Mouse (Mus musculus): ENCODE results near the gene Rec8.

The Rec8 gene

GRCm38 (mm10) chr14:55641291-55641690 is 23.5 kb downstream of the Rec8 start:
- no peak for DNase-seq (ENCODE audit: low spot score in 2 of 2)

- peak in 1 of 2 experiments; percentile 21 for DNase-seq (ENCODE audit: low spot score in 2 of 2)
These were observed 24.8 kb downstream of the Rec8 start for GRCm38 (mm10) chr14:55642679-55643059.

GRCm38 (mm10) chr14:55643060-55643907 is 25.4 kb downstream of the Rec8 start, which contains the start of gene Tm9sf1:
Tm9sf1 (minus strand) TSS chr14:55643806.
- peak; percentile 89 to 96 for DNase-seq (ENCODE audit: low spot score in 2 of 2)

GRCm38 (mm10) chr14:55644261-55644888 is 26.5 kb downstream of the Rec8 start:
- DNase-seq (ENCODE audit: low spot score in 2 of 2) = peak in 1 of 2 experiments; percentile 27

- DNase-seq (ENCODE audit: low spot score in 2 of 2) = no peak
These were observed 32.0 kb downstream of the Rec8 start, which contains the start of gene Tssk4 for GRCm38 (mm10) chr14:55649884-55650283. Tssk4 (plus strand) TSS chr14:55650184.

GRCm38 (mm10) chr14:55651528-55651927 is 33.7 kb downstream of the Rec8 start:
- no peak for DNase-seq (ENCODE audit: low spot score in 2 of 2)

- no peak for DNase-seq (ENCODE audit: low spot score in 2 of 2)
These were observed 39.1 kb downstream of the Rec8 start for GRCm38 (mm10) chr14:55656935-55657334.

- DNase-seq (ENCODE audit: low spot score in 2 of 2) = no peak
These were observed 40.2 kb downstream of the Rec8 start for GRCm38 (mm10) chr14:55658011-55658410.

GRCm38 (mm10) chr14:55659960-55660573 is 42.2 kb downstream of the Rec8 start, which contains the start of gene Mdp1:
Mdp1 (minus strand) TSS chr14:55660508.
- DNase-seq (ENCODE audit: low spot score in 2 of 2) = peak; percentile 70 to 84

- DNase-seq (ENCODE audit: low spot score in 2 of 2) = no peak
These were observed 42.8 kb downstream of the Rec8 start for GRCm38 (mm10) chr14:55660636-55661035.

GRCm38 (mm10) chr14:55671486-55671832 is 53.6 kb downstream of the Rec8 start:
- DNase-seq (ENCODE audit: low spot score in 2 of 2) = no peak

GRCm38 (mm10) chr14:55671833-55672740 is 54.2 kb downstream of the Rec8 start, which contains the start of the genes Gmpr2 and Nedd8:
Gmpr2 (plus strand) TSS chr14:55671941.
Nedd8 (minus strand) TSS chr14:55672124.
- DNase-seq (ENCODE audit: low spot score in 2 of 2) = peak; percentile 89 to 95

- DNase-seq (ENCODE audit: low spot score in 2 of 2) = no peak
These were observed 54.9 kb downstream of the Rec8 start for GRCm38 (mm10) chr14:55672741-55673060.

Measured in spleen, postnatal 10 days (tissue).